Mouse (Mus musculus) kidney, adult 2 months (tissue): Measurements from ENCODE around the gene Acsl1. TPM values are rescaled to one million over a fixed set of nuclear protein-coding genes. Genes with fewer than 3 reads are reported as not detected.

ENCODE experiments used
- DNase-seq: peaks from one replicate; pipeline ENCODE4 v3.0.0; 2021
- H3K27ac ChIP-seq: fragments of 200-500 bp; 2 replicates; pipeline ENCODE4 v1.5.1; 2012; ENCODE audit warnings: low read depth, low read length, control low read depth, inconsistent platforms; ENCODE audit not compliant: insufficient read depth
- H3K27me3 ChIP-seq: fragments of 200-500 bp; replicated peaks from 2 replicates; pipeline ENCODE4 v1.6.1; 2012; ENCODE audit warnings: mild to moderate bottlenecking, moderate library complexity, low read length, inconsistent platforms; ENCODE audit not compliant: control insufficient read depth, insufficient read depth
- H3K36me3 ChIP-seq: fragments of 200-500 bp; 2 replicates; pipeline ENCODE4 v1.6.1; 2012; ENCODE audit warnings: mild to moderate bottlenecking, moderate library complexity, low read length, inconsistent platforms; ENCODE audit not compliant: control insufficient read depth, insufficient read depth
- H3K4me1 ChIP-seq: fragments of 200-500 bp; 2 replicates; pipeline ENCODE4 v1.6.1; 2011; ENCODE audit warnings: low read length; ENCODE audit not compliant: control insufficient read depth, insufficient read depth
- H3K4me3 ChIP-seq: fragments of 200-500 bp; 2 replicates; pipeline ENCODE4 v1.5.1; 2011; ENCODE audit warnings: mild to moderate bottlenecking, low read depth, low read length, control low read depth; ENCODE audit not compliant: insufficient read depth
- CTCF ChIP-seq: fragments of 200-500 bp; conservative IDR thresholded peaks from 2 replicates; pipeline ENCODE4 v1.5.1; 2011; ENCODE audit warnings: low read depth, mild to moderate bottlenecking, control low read depth, low read length, moderate library complexity, mixed read lengths; ENCODE audit not compliant: insufficient read depth, insufficient read length
- POLR2A ChIP-seq: fragments of 200-500 bp; IDR thresholded peaks from one replicate; pipeline ENCODE4 v1.6.1; 2011; ENCODE audit warnings: low read depth, low read length, control low read depth
- WGBS: fragments of 180-500 bp; shearing (Covaris S2); methylation state at CpG from one replicate; pipeline ENCODE4 v1.1.7; 2018; 5-methylcytosine and 5-hydroxymethylcytosine counted together
- polyA plus RNA-seq: library from polyadenylated mRNA; depleted of rRNA; stranded (reverse); fragments of >200 nt; gene quantifications from 2 replicates; pipeline ENCODE4 v1.2.3, GENCODE M21; 2012

Gene Acsl1
- polyA plus RNA-seq, 1 experiment, result 212 TPM

GRCm38 (mm10) chr8:46468400-46468799 lies 2.4 kb upstream of the Acsl1 start:
- no peak for DNase-seq
- TF ChIP-seq CTCF (no peak), POLR2A (no peak)
- 87% methylated on average over 2 of the region's 2 CpGs for WGBS
- H3K27me3 ChIP-seq, result no peaks in the 10 kb centered on the region
- H3K4me1 ChIP-seq, result peaks cover 4% of the 10 kb centered on the region; the same call in 1 of the 2 replicates
- no peak overlapping the region for H3K27ac ChIP-seq
- no peaks in the 10 kb centered on the region for H3K36me3 ChIP-seq
- no peak overlapping the region for H3K4me3 ChIP-seq

GRCm38 (mm10) chr8:46469071-46469769 lies 1.6 kb upstream of the Acsl1 start:
- WGBS, result 95% methylated on average over 8 of the region's 8 CpGs
- DNase-seq, result no peak
- H3K4me3 ChIP-seq, result no peak overlapping the region
- no peaks in the 10 kb centered on the region for H3K27me3 ChIP-seq
- H3K27ac ChIP-seq, result no peak overlapping the region
- TF ChIP-seq CTCF, result no peak
- TF ChIP-seq POLR2A, result no peak
- H3K4me1 ChIP-seq, result peaks cover 4% of the 10 kb centered on the region; the same call in 1 of the 2 replicates
- no peaks in the 10 kb centered on the region for H3K36me3 ChIP-seq

GRCm38 (mm10) chr8:46470091-46470791 lies 596 bp upstream of the Acsl1 start:
- H3K4me1 ChIP-seq, result peaks cover 4% of the 10 kb centered on the region; the same call in 1 of the 2 replicates
- WGBS, result 34% methylated on average over 15 of the region's 15 CpGs
- H3K27me3 ChIP-seq, result no peaks in the 10 kb centered on the region
- no peak for TF ChIP-seq POLR2A
- no peak for TF ChIP-seq CTCF
- no peak overlapping the region for H3K27ac ChIP-seq
- H3K4me3 ChIP-seq, result no peak overlapping the region
- H3K36me3 ChIP-seq, result no peaks in the 10 kb centered on the region
- peak; percentile 36 for DNase-seq

GRCm38 (mm10) chr8:46471926-46472485 lies 1.2 kb downstream of the Acsl1 start:
- peak overlapping the region; percentile 96 for H3K4me3 ChIP-seq

GRCm38 (mm10) chr8:46474120-46474519 lies 3.3 kb downstream of the Acsl1 start:
- Histone ChIP-seq H3K36me3 (no peaks in the 10 kb centered on the region), H3K4me3 (no peak overlapping the region), H3K4me1 (peaks cover 15% of the 10 kb centered on the region; the same call in 1 of the 2 replicates), H3K27me3 (no peaks in the 10 kb centered on the region), H3K27ac (no peak overlapping the region)
- whole genome bisulfite sequencing, result 86% methylated on average over 3 of the region's 3 CpGs
- TF ChIP-seq CTCF (no peak), POLR2A (no peak)
- DNase-seq, result no peak

More at GRCm38 (mm10) chr8:46471926-46472485, 1.2 kb downstream of the Acsl1 start:
- 18% methylated on average over 9 of the region's 9 CpGs for WGBS
- DNase-seq, result no peak
- Histone ChIP-seq H3K27ac (peak overlapping the region; percentile 63; the same call in 1 of the 2 replicates), H3K4me1 (peaks cover 4% of the 10 kb centered on the region; the same call in 1 of the 2 replicates), H3K36me3 (no peaks in the 10 kb centered on the region), H3K27me3 (no peaks in the 10 kb centered on the region)
- TF ChIP-seq CTCF, result no peak
- no peak for TF ChIP-seq POLR2A

GRCm38 (mm10) chr8:46474634-46475033 lies 3.8 kb downstream of the Acsl1 start:
- DNase-seq, result no peak
- Histone ChIP-seq H3K27ac (no peak overlapping the region), H3K4me1 (peaks cover 17% of the 10 kb centered on the region; the same call in 1 of the 2 replicates), H3K27me3 (no peaks in the 10 kb centered on the region), H3K4me3 (no peak overlapping the region), H3K36me3 (no peaks in the 10 kb centered on the region)
- TF ChIP-seq POLR2A (no peak), CTCF (no peak)
- WGBS, result 81% methylated on average over 6 of the region's 6 CpGs

- TF ChIP-seq POLR2A, result no peak
- TF ChIP-seq CTCF, result no peak
- Histone ChIP-seq H3K4me3 (no peak overlapping the region), H3K27ac (no peak overlapping the region)
These were observed 4.6 kb downstream of the Acsl1 start for GRCm38 (mm10) chr8:46475404-46475803.

More at GRCm38 (mm10) chr8:46475404-46475803, 4.6 kb downstream of the Acsl1 start:
- no peak for DNase-seq
- 87% methylated on average over 11 of the region's 11 CpGs for WGBS
- Histone ChIP-seq H3K4me1 (peaks cover 17% of the 10 kb centered on the region; the same call in 1 of the 2 replicates), H3K27me3 (no peaks in the 10 kb centered on the region), H3K36me3 (no peaks in the 10 kb centered on the region)
